Mouse (Mus musculus): ENCODE results near the gene Trpm3.

The Trpm3 gene

GRCm38 (mm10) chr19:22920949-22921348 is 782.1 kb downstream of the Trpm3 start:
- no peak for DNase-seq (ENCODE audit: low spot score in 2 of 2)

- DNase-seq (ENCODE audit: low spot score in 2 of 2) = no peak
These were observed 784.2 kb downstream of the Trpm3 start for GRCm38 (mm10) chr19:22922871-22923670.

- DNase-seq (ENCODE audit: low spot score in 2 of 2) = no peak
These were observed 786.4 kb downstream of the Trpm3 start for GRCm38 (mm10) chr19:22925284-22925683.

- DNase-seq (ENCODE audit: low spot score in 2 of 2) = no peak
These were observed 787.9 kb downstream of the Trpm3 start for GRCm38 (mm10) chr19:22926753-22927152.

- no peak for DNase-seq (ENCODE audit: low spot score in 2 of 2)
These were observed 789.5 kb downstream of the Trpm3 start for GRCm38 (mm10) chr19:22928366-22928765.

- DNase-seq (ENCODE audit: low spot score in 2 of 2) = peak; percentile 56 to 74
These were observed 790.9 kb downstream of the Trpm3 start for GRCm38 (mm10) chr19:22929768-22930167.

GRCm38 (mm10) chr19:22930368-22930834 is 791.6 kb downstream of the Trpm3 start:
- peak; percentile 74 to 75 for DNase-seq (ENCODE audit: low spot score in 2 of 2)

GRCm38 (mm10) chr19:22931006-22931405 is 792.2 kb downstream of the Trpm3 start:
- DNase-seq (ENCODE audit: low spot score in 2 of 2) = peak; percentile 57 to 69

GRCm38 (mm10) chr19:22935067-22935466 is 796.2 kb downstream of the Trpm3 start:
- DNase-seq (ENCODE audit: low spot score in 2 of 2) = no peak

GRCm38 (mm10) chr19:22938848-22939724 is 800.2 kb downstream of the Trpm3 start:
- no peak for DNase-seq (ENCODE audit: low spot score in 2 of 2)

- no peak for DNase-seq (ENCODE audit: low spot score in 2 of 2)
These were observed 801.0 kb downstream of the Trpm3 start for GRCm38 (mm10) chr19:22939836-22940235.

GRCm38 (mm10) chr19:22940487-22940886 is 801.6 kb downstream of the Trpm3 start:
- peak; percentile 89 to 92 for DNase-seq (ENCODE audit: low spot score in 2 of 2)

GRCm38 (mm10) chr19:22940956-22941355 is 802.1 kb downstream of the Trpm3 start:
- DNase-seq (ENCODE audit: low spot score in 2 of 2) = no peak

GRCm38 (mm10) chr19:22952480-22952879 is 813.6 kb downstream of the Trpm3 start:
- DNase-seq (ENCODE audit: low spot score in 2 of 2) = no peak

GRCm38 (mm10) chr19:22953191-22953590 is 814.3 kb downstream of the Trpm3 start:
- no peak for DNase-seq (ENCODE audit: low spot score in 2 of 2)

- peak in 1 of 2 experiments; percentile 49 for DNase-seq (ENCODE audit: low spot score in 2 of 2)
These were observed 819.6 kb downstream of the Trpm3 start for GRCm38 (mm10) chr19:22958414-22958813.

- DNase-seq (ENCODE audit: low spot score in 2 of 2) = no peak
These were observed 821.8 kb downstream of the Trpm3 start for GRCm38 (mm10) chr19:22960450-22961265.

- no peak for DNase-seq (ENCODE audit: low spot score in 2 of 2)
These were observed 823.3 kb downstream of the Trpm3 start for GRCm38 (mm10) chr19:22962001-22962708.

- peak in 1 of 2 experiments; percentile 60 for DNase-seq (ENCODE audit: low spot score in 2 of 2)
These were observed 823.9 kb downstream of the Trpm3 start for GRCm38 (mm10) chr19:22962731-22963130.

GRCm38 (mm10) chr19:22963726-22964398 is 825.0 kb downstream of the Trpm3 start:
- no peak for DNase-seq (ENCODE audit: low spot score in 2 of 2)
